Mouse (Mus musculus) hindbrain, embryonic 10.5 days (tissue): ENCODE results near the gene Hibadh. TPM values are rescaled to one million over a fixed set of nuclear protein-coding genes. Genes with fewer than 3 reads are reported as not detected.

ENCODE experiments used
- DNase-seq: peaks from one replicate; pipeline ENCODE4 v3.0.0-alpha.2; 2017; ENCODE audit warnings: low spot score
- H3K27ac ChIP-seq: fragments of 300-500 bp; sonication (generic); 2 replicates; pipeline ENCODE4 v1.5.1; 2016; ENCODE audit warnings: mild to moderate bottlenecking, moderate library complexity
- H3K27me3 ChIP-seq: fragments of 300-500 bp; sonication (generic); 2 replicates; pipeline ENCODE4 v1.6.1; 2016; ENCODE audit warnings: mild to moderate bottlenecking; ENCODE audit not compliant: poor library complexity, insufficient read depth, severe bottlenecking
- H3K36me3 ChIP-seq: fragments of 300-500 bp; sonication (generic); 2 replicates; pipeline ENCODE4 v1.6.1; 2016; ENCODE audit warnings: mild to moderate bottlenecking, moderate library complexity
- H3K4me1 ChIP-seq: fragments of 300-500 bp; sonication (generic); replicated peaks from 2 replicates; pipeline ENCODE4 v1.6.1; 2016; ENCODE audit warnings: mild to moderate bottlenecking
- H3K4me3 ChIP-seq: fragments of 300-500 bp; sonication (generic); 2 replicates; pipeline ENCODE4 v1.5.1; 2016; ENCODE audit warnings: mild to moderate bottlenecking, moderate library complexity
- H3K9me3 ChIP-seq: fragments of 300-500 bp; sonication (generic); 2 replicates; pipeline ENCODE4 v1.6.1; 2016; ENCODE audit warnings: mild to moderate bottlenecking, moderate library complexity
- WGBS: fragments of 180-500 bp; shearing (Covaris S2); methylation state at CpG from one replicate; pipeline ENCODE4 v1.1.7; 2016; 5-methylcytosine and 5-hydroxymethylcytosine counted together
- polyA plus RNA-seq: library from polyadenylated mRNA; unstranded; fragments of >200 nt; fragmentation: Nextera tagmentation; extraction: Ambion mirVana; gene quantifications from 2 replicates; pipeline ENCODE4 v1.2.1, GENCODE M21; 2016

The Hibadh gene
- polyA plus RNA-seq, 1 experiment from 2014 or later = 71.8 TPM

GRCm38 (mm10) chr6:52504676-52505460 is 135.3 kb downstream of the Hibadh start:
- H3K27ac ChIP-seq = no peak overlapping the region
- H3K4me3 ChIP-seq = no peak overlapping the region
- H3K36me3 ChIP-seq = no peaks in the 10 kb centered on the region
- 84% methylated on average over 8 of the region's 8 CpGs for WGBS
- H3K9me3 ChIP-seq = no peaks in the 10 kb centered on the region
- H3K27me3 ChIP-seq = no peaks in the 10 kb centered on the region
- DNase-seq = no peak
- no peaks in the 10 kb centered on the region for H3K4me1 ChIP-seq

GRCm38 (mm10) chr6:52502986-52503385 is 137.2 kb downstream of the Hibadh start:
- Histone ChIP-seq H3K27me3 (no peaks in the 10 kb centered on the region), H3K4me3 (no peak overlapping the region), H3K36me3 (no peaks in the 10 kb centered on the region), H3K27ac (no peak overlapping the region), H3K4me1 (no peaks in the 10 kb centered on the region), H3K9me3 (no peaks in the 10 kb centered on the region)
- no peak for DNase-seq
- WGBS = 78% methylated on average over 2 of the region's 2 CpGs

- DNase-seq = no peak
- H3K36me3 ChIP-seq = no peaks in the 10 kb centered on the region
- no peak overlapping the region for H3K4me3 ChIP-seq
- H3K9me3 ChIP-seq = no peaks in the 10 kb centered on the region
- no peaks in the 10 kb centered on the region for H3K27me3 ChIP-seq
- WGBS = 80% methylated on average over 1 of the region's 1 CpGs
- no peaks in the 10 kb centered on the region for H3K4me1 ChIP-seq
- H3K27ac ChIP-seq = no peak overlapping the region
Observed at GRCm38 (mm10) chr6:52501479-52501878, 138.7 kb downstream of the Hibadh start.

Other genes with a start within 250 kb of the Hibadh start
- gene Tax1bp1, start 73.3 kb upstream of the Hibadh start, polyA plus RNA-seq = 107 and 127 TPM in 2 replicates